8 mouse cellular contexts compared by ENCODE assay signal in genomic region chr17:37050399-37050798, GRCm38 (mm10). TPM values are rescaled to one million over a fixed set of nuclear protein-coding genes. Genes with fewer than 3 reads are reported as not detected.
DNase-seq lines count a peak whose midpoint lies in the region; ATAC-seq and TF ChIP-seq lines count a peak whose summit lies in the region.

No protein-coding gene starts in this region.

- no peak for TF ChIP-seq CTCF in cortical plate, adult 2 months (IDR thresholded peaks at IDR 0.05; ENCODE audit: extremely low read depth, insufficient read depth, low read length)
- TF ChIP-seq CTCF in hindbrain, postnatal 0 days (IDR thresholded peaks at IDR 0.05; ENCODE audit: low read depth): no peak
- TF ChIP-seq CTCF in left cerebral cortex, adult 2 months (IDR thresholded peaks at IDR 0.05): no peak

- H3K36me3 ChIP-seq in hindbrain, postnatal 0 days (ENCODE audit: insufficient read depth, low read length): peaks cover 16% of the 10 kb centered on the region; the same call in 1 of the 2 replicates

- no peaks in the 10 kb centered on the region for H3K9me3 ChIP-seq in hindbrain, postnatal 0 days (ENCODE audit: low read length)

- H3K4me1 ChIP-seq in cortical plate, adult 2 months (ENCODE audit: control insufficient read depth, insufficient read depth, low read length): peaks cover 6% of the 10 kb centered on the region; the same call in 1 of the 2 replicates
- peaks cover 14% of the 10 kb centered on the region for H3K4me1 ChIP-seq in hindbrain, postnatal 0 days (ENCODE audit: insufficient read depth, low read length)

- WGBS in hindbrain, postnatal 0 days: under 1% methylated on average over 19 of the region's 22 CpGs

- intact Hi-C loops in left cerebral cortex, adult 2 months (cut with DNase I): no loop called here

- peak overlapping the region; percentile 93 for H3K9ac ChIP-seq in hindbrain, postnatal 0 days (replicated peaks; ENCODE audit: low read length)

- peak overlapping the region; percentile 84 for H3K4me3 ChIP-seq in cortical plate, adult 2 months (ENCODE audit: insufficient read depth, low read length)
- peak overlapping the region; percentile 83 for H3K4me3 ChIP-seq in hindbrain, postnatal 0 days (ENCODE audit: low read length)
- H3K4me3 ChIP-seq in left cerebral cortex, adult 2 months: peak overlapping the region; percentile 80

- H3K27me3 ChIP-seq in hindbrain, postnatal 0 days (ENCODE audit: insufficient read depth, low read length): no peaks in the 10 kb centered on the region

- peak; percentile 72 for ATAC-seq in hindbrain, postnatal 0 days

- TF ChIP-seq POLR2A in cortical plate, adult 2 months (IDR thresholded peaks at IDR 0.05; ENCODE audit: extremely low read depth, insufficient read depth, low read length): peak; percentile 99

- DNase-seq in adrenal gland, adult 2 months: peak; percentile 89
- peak; percentile 72 for DNase-seq in gastrocnemius, postnatal 10 days
- peak; percentile 93 for DNase-seq in hindbrain, postnatal 0 days (ENCODE audit: low spot score)
- DNase-seq in left cerebral cortex, adult 2 months (ENCODE audit: extremely low spot score in 1 of 2, low spot score in 2 of 2): peak; percentile 93 to 96
- peak; percentile 86 for DNase-seq in lung, postnatal 36 days
- peak; percentile 54 for DNase-seq in retina, postnatal 7 days (ENCODE audit: low read depth, low spot score)
- peak; percentile 88 for DNase-seq in yolk sac, embryonic 10.5 days (ENCODE audit: low spot score)

- H3K27ac ChIP-seq in cortical plate, adult 2 months (ENCODE audit: insufficient read depth, low read length): peak overlapping the region; percentile 89
- H3K27ac ChIP-seq in hindbrain, postnatal 0 days: peak overlapping the region; percentile 87
- peak overlapping the region; percentile 94 for H3K27ac ChIP-seq in left cerebral cortex, adult 2 months

- H3K4me2 ChIP-seq in hindbrain, postnatal 0 days (ENCODE audit: low read depth, low read length): peak overlapping the region; percentile 76

RNA-seq across cellular contexts. Expression of gene Gabbr1, which starts 4.6 kb away (rescaled TPM):
- 10 to 100 TPM; 22.5 to 25.7 TPM for total RNA-seq in adrenal gland, adult 2 months (2021)
- polyA plus RNA-seq in adrenal gland, adult 2 months (2012; rRNA removed): 28.3 and 29.1 TPM in 2 replicates
- polyA plus RNA-seq in cortical plate, adult 2 months (2012; rRNA removed): 481 and 483 TPM in 2 replicates
- 10 to 100 TPM; 12.8 to 20.1 TPM for total RNA-seq in gastrocnemius, postnatal 10 days (2021)
- total RNA-seq in hindbrain, postnatal 0 days (2014; rRNA removed): 519 and 527 TPM in 2 replicates
- 93.4 and 98.3 TPM in 2 replicates for polyA plus RNA-seq in hindbrain, postnatal 0 days (2015; fragmentation: Nextera tagmentation; extraction: Ambion mirVana)
- 100 to 1,000 TPM; 687 to 720 TPM for total RNA-seq in left cerebral cortex, adult 2 months (2021)

RNA-seq across cellular contexts. Expression of gene Mog, which starts 27.2 kb away (rescaled TPM):
- total RNA-seq in adrenal gland, adult 2 months (2021): not detected
- not detected in 2 replicates for polyA plus RNA-seq in adrenal gland, adult 2 months (2012; rRNA removed)
- polyA plus RNA-seq in cortical plate, adult 2 months (2012; rRNA removed): 99.6 and 128 TPM in 2 replicates
- total RNA-seq in gastrocnemius, postnatal 10 days (2021): not detected
- 0.52 TPM in 1 of 2 replicates, not detected in the other for total RNA-seq in hindbrain, postnatal 0 days (2014; rRNA removed)
- polyA plus RNA-seq in hindbrain, postnatal 0 days (2015; fragmentation: Nextera tagmentation; extraction: Ambion mirVana): 1.5 and 1.7 TPM in 2 replicates
- 10 to 100 TPM; 29.1 to 29.2 TPM for total RNA-seq in left cerebral cortex, adult 2 months (2021)

RNA-seq across cellular contexts. Expression of gene Olfr90, which starts 37.9 kb away (rescaled TPM):
- total RNA-seq in adrenal gland, adult 2 months (2021): not detected
- not detected in 2 replicates for polyA plus RNA-seq in adrenal gland, adult 2 months (2012; rRNA removed)
- polyA plus RNA-seq in cortical plate, adult 2 months (2012; rRNA removed): not detected in 2 replicates
- not detected for total RNA-seq in gastrocnemius, postnatal 10 days (2021)
- not detected in 2 replicates for total RNA-seq in hindbrain, postnatal 0 days (2014; rRNA removed)
- not detected in 2 replicates for polyA plus RNA-seq in hindbrain, postnatal 0 days (2015; fragmentation: Nextera tagmentation; extraction: Ambion mirVana)
- total RNA-seq in left cerebral cortex, adult 2 months (2021): under 1 TPM in 1 of 2 experiments, not detected in 1; 0.12 TPM

RNA-seq across cellular contexts. Expression of gene Olfr91, which starts 47.7 kb away (rescaled TPM):
- total RNA-seq in adrenal gland, adult 2 months (2021): not detected
- polyA plus RNA-seq in adrenal gland, adult 2 months (2012; rRNA removed): not detected in 2 replicates
- polyA plus RNA-seq in cortical plate, adult 2 months (2012; rRNA removed): not detected in 2 replicates
- total RNA-seq in gastrocnemius, postnatal 10 days (2021): not detected
- not detected in 2 replicates for total RNA-seq in hindbrain, postnatal 0 days (2014; rRNA removed)
- 0.06 TPM in 1 of 2 replicates, not detected in the other for polyA plus RNA-seq in hindbrain, postnatal 0 days (2015; fragmentation: Nextera tagmentation; extraction: Ambion mirVana)
- total RNA-seq in left cerebral cortex, adult 2 months (2021): not detected

RNA-seq across cellular contexts. Expression of gene Zfp57, which starts 49.4 kb away (rescaled TPM):
- total RNA-seq in adrenal gland, adult 2 months (2021): 1 to 10 TPM; 2.0 to 2.1 TPM
- 0.70 and 0.98 TPM in 2 replicates for polyA plus RNA-seq in adrenal gland, adult 2 months (2012; rRNA removed)
- 25.2 and 29.3 TPM in 2 replicates for polyA plus RNA-seq in cortical plate, adult 2 months (2012; rRNA removed)
- 1 to 10 TPM; 1.9 to 4.5 TPM for total RNA-seq in gastrocnemius, postnatal 10 days (2021)
- 118 and 137 TPM in 2 replicates for total RNA-seq in hindbrain, postnatal 0 days (2014; rRNA removed)
- 118 and 129 TPM in 2 replicates for polyA plus RNA-seq in hindbrain, postnatal 0 days (2015; fragmentation: Nextera tagmentation; extraction: Ambion mirVana)
- total RNA-seq in left cerebral cortex, adult 2 months (2021): 10 to 100 TPM; 16.7 to 17.8 TPM

Comparison
In these comparisons a context has a peak if more than half of its experiments do, and no peak if none do; other contexts are left out.
1. Peak in every context shown above with its lines: DNase-seq, ATAC-seq, H3K4me3 ChIP-seq and H3K27ac ChIP-seq.
2. RNA of gene Gabbr1, which starts 4.6 kb away (total RNA-seq): 687 to 720 TPM in left cerebral cortex, adult 2 months and 519 to 527 TPM in hindbrain, postnatal 0 days; 22.5 to 25.7 TPM in adrenal gland, adult 2 months and 12.8 to 20.1 TPM in gastrocnemius, postnatal 10 days; every median in the first group is over 10 times any median in the second.
3. RNA of gene Mog, which starts 27.2 kb away (total RNA-seq): 29.1 to 29.2 TPM in left cerebral cortex, adult 2 months; 0.52 TPM in hindbrain, postnatal 0 days, not detected in gastrocnemius, postnatal 10 days and not detected in adrenal gland, adult 2 months; every median in the first group is over 10 times any median in the second.